Mouse (Mus musculus): Measurements from ENCODE around the gene Ccnb1.

DNA sequence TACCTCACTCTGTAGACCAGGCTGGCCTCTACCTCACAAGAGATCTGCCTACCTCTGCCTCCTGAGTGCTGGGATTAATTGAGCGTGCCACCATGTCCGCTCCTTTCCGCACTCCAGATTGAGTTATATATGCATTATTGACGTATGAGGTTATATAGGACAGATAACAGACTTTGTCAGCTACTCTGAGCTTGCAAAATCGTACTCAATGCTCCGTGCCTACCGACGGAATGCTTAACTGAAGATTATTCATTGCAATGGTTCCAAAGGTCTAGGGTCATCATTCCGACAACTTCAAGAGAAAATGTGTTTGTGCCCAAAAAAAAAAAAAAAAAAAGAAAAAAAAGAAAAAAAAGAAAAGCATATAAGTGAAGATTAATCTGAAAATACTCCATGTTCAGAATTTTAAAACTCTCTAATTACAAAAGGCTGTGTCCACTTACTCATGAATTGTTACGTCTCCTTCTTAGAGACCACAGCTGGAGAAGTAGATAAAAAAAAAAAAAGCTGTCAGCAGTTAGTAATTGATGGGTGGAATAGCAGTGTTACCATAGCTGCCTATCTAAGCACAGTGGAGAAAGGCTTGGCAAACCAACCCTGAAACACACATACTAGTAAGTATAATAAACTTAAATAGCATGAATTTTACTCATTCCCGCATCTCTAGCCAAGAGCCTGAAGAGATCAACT, 42.9 kb downstream of the Ccnb1 start:
- TF ChIP-seq USF1 (IDR thresholded peaks at IDR 0.05; ENCODE audit: low read depth, low read length) (no peak), SIN3A (IDR thresholded peaks at IDR 0.05; ENCODE audit: low read length) (peak; percentile 71; the same call in 1 of the 2 replicates), USF2 (IDR thresholded peaks at IDR 0.05; ENCODE audit: borderline replicate concordance in 1 of 2, insufficient read depth in 1 of 2, low read depth in 1 of 2, low read length in 2 of 2) (no peak), MAX (IDR thresholded peaks at IDR 0.05; ENCODE audit: low read length) (no peak), EP300 (IDR thresholded peaks at IDR 0.05; ENCODE audit: low read depth in 1 of 2, low read length in 2 of 2) (peak; percentile 59 to 73), CTCF (IDR thresholded peaks at IDR 0.05 in 2 of 3, conservative IDR thresholded peaks at IDR 0.05 in 1 of 3; ENCODE audit: control insufficient read depth in 1 of 3, insufficient read depth in 1 of 3, low read depth in 2 of 3, low read length in 3 of 3, poor library complexity in 1 of 3, severe bottlenecking in 1 of 3) (no peak), POLR2A (IDR thresholded peaks at IDR 0.05; ENCODE audit: control insufficient read depth in 1 of 2, insufficient read depth in 1 of 2, low read depth in 1 of 2, low read length in 2 of 2, poor library complexity in 1 of 2) (no peak), MYB (IDR thresholded peaks at IDR 0.05; ENCODE audit: low read depth, low read length) (no peak), POLR2AphosphoS5 (IDR thresholded peaks at IDR 0.05; ENCODE audit: borderline replicate concordance, low read depth, low read length) (no peak), ELF1 (IDR thresholded peaks at IDR 0.05; ENCODE audit: low read depth, low read length) (no peak)
